Mouse (Mus musculus) heart, postnatal 0 days (tissue): ENCODE measurements around the gene Pced1a.

ENCODE experiments used
- CTCF ChIP-seq: IDR thresholded peaks from 2 replicates; pipeline ENCODE4 v1.5.1; 2016; ENCODE audit warnings: antibody characterized with exemption, control low read depth, low read depth
- EP300 ChIP-seq: IDR thresholded peaks from 2 replicates; pipeline ENCODE4 v1.6.1; 2016; ENCODE audit warnings: antibody characterized with exemption, low read depth

GRCm38 (mm10) chr2:130383205-130383604 is 41.3 kb downstream of the Pced1a start:
- TF ChIP-seq CTCF, result no peak
- TF ChIP-seq EP300, result no peak
